Comparison of ENCODE assay signal across 8 mouse cellular contexts in the genomic region with DNA sequence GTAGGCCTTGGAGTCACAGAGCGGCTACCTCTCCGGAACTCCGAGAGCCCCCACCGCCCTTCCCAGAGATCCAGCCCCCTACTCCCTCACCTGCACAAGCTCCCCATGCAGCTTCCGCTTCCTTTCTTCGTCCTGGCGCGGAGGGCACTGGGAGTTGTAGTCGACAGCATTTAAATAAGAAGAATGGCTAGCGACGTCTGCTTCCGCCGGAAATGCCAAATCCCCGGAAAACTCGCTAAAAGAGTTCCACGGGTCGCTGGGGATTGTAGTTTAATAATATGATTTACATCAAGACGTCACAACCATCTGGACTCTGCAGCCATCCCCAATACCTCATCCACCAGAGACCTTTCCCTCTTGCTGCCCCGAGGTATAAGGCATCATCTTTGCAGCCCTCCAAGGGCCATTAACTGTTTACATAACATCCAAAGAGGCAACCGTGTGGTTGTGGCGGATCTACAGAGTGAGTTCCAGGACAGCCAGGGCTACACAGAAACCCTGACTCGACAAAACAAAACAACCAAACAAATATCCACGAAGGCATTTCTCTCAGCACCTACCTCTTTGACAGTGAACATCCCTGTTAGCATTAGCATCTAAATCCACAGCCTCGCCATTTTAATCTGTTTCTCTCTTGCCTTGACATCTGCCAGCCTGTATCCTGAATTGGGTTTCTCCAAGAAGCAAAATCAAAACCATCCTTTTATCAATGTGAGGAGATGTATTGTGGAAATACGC. TPM values are rescaled to one million over a fixed set of nuclear protein-coding genes. Genes with fewer than 3 reads are reported as not detected.
A peak's percentile ranks its signal among the peaks of the same experiment; 100 is the strongest.
DNase-seq lines count a peak whose midpoint lies in the region; ATAC-seq and TF ChIP-seq lines count a peak whose summit lies in the region.

No protein-coding gene starts in this region.

- TF ChIP-seq POLR2A in bone marrow macrophage, adult 2 months (IDR thresholded peaks at IDR 0.05; ENCODE audit: borderline replicate concordance, low read depth, low read length): no peak
- peak; percentile 80 for TF ChIP-seq POLR2A in embryonic fibroblast, embryonic 13.5 days (IDR thresholded peaks at IDR 0.05; ENCODE audit: low read depth, low read length)

- peak; percentile 94 for DNase-seq in A20 (ENCODE audit: low read depth, low spot score)
- peak; percentile 89 to 92 for DNase-seq in heart, adult 9 months (ENCODE audit: low spot score in 2 of 2)
- peak; percentile 42 to 65 for DNase-seq in monocyte, adult 2 months (ENCODE audit: low read depth in 1 of 2, low spot score in 2 of 2)

- peak overlapping the region; percentile 42 for H3K9ac ChIP-seq in kidney, embryonic 14.5 days (ENCODE audit: low read depth, low read length)
- peak overlapping the region; percentile 57 for H3K9ac ChIP-seq in limb, embryonic 15.5 days
- peak overlapping the region; percentile 41 for H3K9ac ChIP-seq in stomach, embryonic 14.5 days (replicated peaks; ENCODE audit: low read depth, low read length)

- H3K36me3 ChIP-seq in kidney, embryonic 14.5 days (ENCODE audit: control insufficient read depth, insufficient read depth, low read length): no peaks in the 10 kb centered on the region
- no peaks in the 10 kb centered on the region for H3K36me3 ChIP-seq in limb, embryonic 15.5 days
- H3K36me3 ChIP-seq in stomach, embryonic 14.5 days (ENCODE audit: control insufficient read depth, insufficient read depth, low read length): no peaks in the 10 kb centered on the region

- peak overlapping the region; percentile 70 for H3K4me2 ChIP-seq in kidney, embryonic 14.5 days (replicated peaks; ENCODE audit: low read depth, low read length)
- H3K4me2 ChIP-seq in limb, embryonic 15.5 days: peak overlapping the region; percentile 67
- H3K4me2 ChIP-seq in stomach, embryonic 14.5 days (replicated peaks; ENCODE audit: low read depth, low read length): peak overlapping the region; percentile 66

- H3K9me3 ChIP-seq in kidney, embryonic 14.5 days (ENCODE audit: control insufficient read depth, low read length): no peaks in the 10 kb centered on the region
- H3K9me3 ChIP-seq in limb, embryonic 15.5 days: no peaks in the 10 kb centered on the region
- H3K9me3 ChIP-seq in stomach, embryonic 14.5 days (ENCODE audit: control insufficient read depth, low read depth, low read length): no peaks in the 10 kb centered on the region

- no peak for TF ChIP-seq CTCF in bone marrow macrophage, adult 2 months (IDR thresholded peaks at IDR 0.05; ENCODE audit: low read depth, low read length)
- no peak for TF ChIP-seq CTCF in embryonic fibroblast, embryonic 13.5 days (IDR thresholded peaks at IDR 0.05; ENCODE audit: borderline replicate concordance, insufficient read depth, low read length)

- no peaks in the 10 kb centered on the region for H3K27me3 ChIP-seq in kidney, embryonic 14.5 days (ENCODE audit: control insufficient read depth, insufficient read depth, low read length)
- peaks cover 36% of the 10 kb centered on the region for H3K27me3 ChIP-seq in limb, embryonic 15.5 days
- no peaks in the 10 kb centered on the region for H3K27me3 ChIP-seq in stomach, embryonic 14.5 days (ENCODE audit: control insufficient read depth, insufficient read depth, low read length)

- peaks cover 16% of the 10 kb centered on the region for H3K4me1 ChIP-seq in bone marrow macrophage, adult 2 months (ENCODE audit: control insufficient read depth, insufficient read depth, low read length)
- peaks cover 4% of the 10 kb centered on the region; the same call in 1 of the 2 replicates for H3K4me1 ChIP-seq in embryonic fibroblast, embryonic 13.5 days (ENCODE audit: control insufficient read depth, insufficient read depth, low read length)
- peaks cover 24% of the 10 kb centered on the region for H3K4me1 ChIP-seq in kidney, embryonic 14.5 days (ENCODE audit: control insufficient read depth, insufficient read depth, low read length)
- H3K4me1 ChIP-seq in limb, embryonic 15.5 days: peaks cover 16% of the 10 kb centered on the region
- H3K4me1 ChIP-seq in stomach, embryonic 14.5 days (ENCODE audit: control insufficient read depth, insufficient read depth, low read length): peaks cover 2% of the 10 kb centered on the region; the same call in 1 of the 2 replicates

- H3K4me3 ChIP-seq in bone marrow macrophage, adult 2 months (ENCODE audit: insufficient read depth, low read length): peak overlapping the region; percentile 80
- peak overlapping the region; percentile 82 for H3K4me3 ChIP-seq in embryonic fibroblast, embryonic 13.5 days (ENCODE audit: insufficient read depth, low read length)
- H3K4me3 ChIP-seq in kidney, embryonic 14.5 days (ENCODE audit: low read length): peak overlapping the region; percentile 72
- peak overlapping the region; percentile 76 for H3K4me3 ChIP-seq in limb, embryonic 15.5 days
- peak overlapping the region; percentile 68 for H3K4me3 ChIP-seq in stomach, embryonic 14.5 days (ENCODE audit: low read depth, low read length)

- WGBS in kidney, embryonic 14.5 days: 10% methylated on average over 25 of the region's 25 CpGs
- WGBS in limb, embryonic 15.5 days: 9% methylated on average over 25 of the region's 25 CpGs
- WGBS in stomach, embryonic 14.5 days: 9% methylated on average over 25 of the region's 25 CpGs

- no peak overlapping the region for H3K27ac ChIP-seq in bone marrow macrophage, adult 2 months (ENCODE audit: insufficient read depth, low read depth, low read length)
- no peak overlapping the region for H3K27ac ChIP-seq in embryonic fibroblast, embryonic 13.5 days (ENCODE audit: insufficient read depth, low read length)
- H3K27ac ChIP-seq in kidney, embryonic 14.5 days (ENCODE audit: low read depth, low read length): peak overlapping the region; percentile 17; the same call in 1 of the 2 replicates
- H3K27ac ChIP-seq in limb, embryonic 15.5 days: no peak overlapping the region
- H3K27ac ChIP-seq in stomach, embryonic 14.5 days (ENCODE audit: low read length): no peak overlapping the region

- peak; percentile 84 for ATAC-seq in kidney, embryonic 14.5 days (ENCODE audit: low FRiP score, low TSS enrichment)
- ATAC-seq in limb, embryonic 15.5 days (ENCODE audit: insufficient number of reproducible peaks, low FRiP score, low TSS enrichment, low read depth): peak; percentile 85
- ATAC-seq in stomach, embryonic 14.5 days (ENCODE audit: insufficient number of reproducible peaks, insufficient read depth, low FRiP score, low read depth): peak; percentile 79; the same call in 1 of the 2 replicates

RNA-seq across cellular contexts. Expression of a gene that starts 3.5 kb away (rescaled TPM):
- 6.7 and 7.4 TPM in 2 replicates for polyA plus RNA-seq in bone marrow macrophage, adult 2 months (2012; ENCODE audit: insufficient read depth, insufficient read length, missing spikeins)
- 10.4 and 11.0 TPM in 2 replicates for polyA plus RNA-seq in embryonic fibroblast, embryonic 13.5 days (2011; ENCODE audit: insufficient read length, low read depth, missing spikeins)
- polyA plus RNA-seq in kidney, embryonic 14.5 days (2014; fragmentation: Nextera tagmentation; extraction: Ambion mirVana): 11.5 and 19.5 TPM in 2 replicates
- 17.0 and 18.3 TPM in 2 replicates for polyA plus RNA-seq in limb, embryonic 15.5 days (2015; fragmentation: Nextera tagmentation; extraction: Ambion mirVana)
- 21.4 and 22.2 TPM in 2 replicates for polyA plus RNA-seq in stomach, embryonic 14.5 days (2014; fragmentation: Nextera tagmentation; extraction: Ambion mirVana)
